Mouse (Mus musculus): ENCODE measurements around the gene Tmem40. TPM values are rescaled to one million over a fixed set of nuclear protein-coding genes. Genes with fewer than 3 reads are reported as not detected.

Tmem40 gene
- total and polyA plus RNA-seq, 3 experiments, result not detected

DNA sequence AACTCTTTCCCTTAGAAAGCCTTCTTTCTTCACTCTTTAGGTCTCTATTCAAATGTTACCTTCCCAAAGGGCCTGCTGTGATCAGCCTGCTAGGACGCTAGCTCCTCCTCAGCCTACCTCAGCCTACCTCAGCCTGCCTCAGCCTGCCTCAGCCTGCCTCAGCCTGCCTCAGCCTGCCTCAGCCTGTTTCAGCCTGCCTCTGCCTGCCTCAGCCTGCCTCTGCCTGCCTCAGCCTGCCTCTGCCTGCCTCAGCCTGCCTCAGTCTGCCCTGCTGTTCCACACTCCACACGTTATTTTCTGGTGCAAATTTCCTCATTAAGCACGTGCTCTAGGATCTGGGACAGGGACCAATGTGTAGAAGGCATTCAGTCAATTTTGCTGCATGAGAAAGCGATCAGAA lies 2.1 kb downstream of the Tmem40 start:
- Histone ChIP-seq H3K27me3 (replicated peaks) (no peaks in the 10 kb centered on the region), H3K36me3 (replicated peaks in 1 of 2; ENCODE audit: control insufficient read depth in 1 of 2, insufficient read depth in 1 of 2, low read length in 1 of 2) (no peaks in the 10 kb centered on the region), H3K4me1 (ENCODE audit: control insufficient read depth in 1 of 2, insufficient read depth in 2 of 2) (peaks cover 15 to 41% of the 10 kb centered on the region in 2 experiments), H3K4me2 (ENCODE audit: insufficient read depth, low read depth, poor library complexity, severe bottlenecking) (no peak overlapping the region), H3K27ac (ENCODE audit: insufficient read depth, low read depth) (no peak overlapping the region), H3K9ac (ENCODE audit: insufficient read depth, low read depth) (no peak overlapping the region), H3K4me3 (replicated peaks in 1 of 3; ENCODE audit: low read depth in 2 of 3, low read length in 2 of 3, poor library complexity in 1 of 3) (no peak overlapping the region), H3K9me3 (replicated peaks; ENCODE audit: low read length) (peaks cover 2% of the 10 kb centered on the region), H3K79me2 (replicated peaks; ENCODE audit: control insufficient read depth, extremely low read depth, insufficient read depth, poor library complexity, severe bottlenecking) (no peaks in the 10 kb centered on the region)
- in situ Hi-C loops (cut with MboI; ENCODE audit: low pct_ligation_motif_present, low pct_unique_long_range_greater_than_20kb, low sequenced_read_pairs), result loop anchor here (5.0 kb wide), 1 partner anchor 38 kb away; no protein-coding TSS in a partner anchor
- dilution Hi-C loops (cut with MboI; ENCODE audit: extremely low pct_ligation_motif_present, extremely low pct_unique_long_range_greater_than_20kb, low sequenced_read_pairs), result no loop called here
- no peak for DNase-seq (ENCODE audit: extremely low read depth)
- TF ChIP-seq GABPA (IDR thresholded peaks at IDR 0.05; ENCODE audit: insufficient replicate concordance, low read depth, low read length) (no peak), JUND (conservative IDR thresholded peaks at IDR 0.05; ENCODE audit: low read depth, low read length) (no peak), IRF4 (IDR thresholded peaks at IDR 0.05; ENCODE audit: low read depth, low read length) (no peak), EP300 (IDR thresholded peaks at IDR 0.05; ENCODE audit: low read length) (no peak), KAT2A (IDR thresholded peaks at IDR 0.05; ENCODE audit: insufficient replicate concordance, low read length) (no peak), SMC3 (IDR thresholded peaks at IDR 0.05; ENCODE audit: low read depth, low read length) (no peak)

DNA sequence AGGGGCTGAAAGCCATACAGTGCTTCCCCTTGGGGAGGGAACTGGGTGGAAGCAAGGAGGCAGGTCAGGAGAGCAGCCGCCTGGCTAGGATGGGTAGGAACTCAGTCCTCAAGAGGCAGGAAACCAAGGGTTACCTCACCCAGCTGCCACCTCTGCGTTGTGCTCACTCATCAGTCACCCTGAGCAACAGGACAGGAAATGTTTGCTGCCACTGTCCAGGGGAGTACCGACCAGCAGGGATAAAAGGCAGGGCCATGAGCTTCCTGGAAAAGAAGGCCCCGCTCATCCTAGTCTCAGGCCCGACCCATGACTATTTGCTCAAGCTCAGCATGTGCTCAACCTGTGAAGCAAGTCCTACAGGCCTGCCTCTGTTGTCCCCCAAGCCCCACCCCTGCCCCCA lies 2.7 kb downstream of the Tmem40 start:
- Histone ChIP-seq H3K27ac (ENCODE audit: insufficient read depth, low read depth) (no peak overlapping the region), H3K9me3 (replicated peaks; ENCODE audit: low read length) (peaks cover 2% of the 10 kb centered on the region), H3K79me2 (replicated peaks; ENCODE audit: control insufficient read depth, extremely low read depth, insufficient read depth, poor library complexity, severe bottlenecking) (no peaks in the 10 kb centered on the region), H3K9ac (ENCODE audit: insufficient read depth, low read depth) (no peak overlapping the region), H3K27me3 (replicated peaks) (no peaks in the 10 kb centered on the region), H3K36me3 (replicated peaks in 1 of 2; ENCODE audit: control insufficient read depth in 1 of 2, insufficient read depth in 1 of 2, low read length in 1 of 2) (no peaks in the 10 kb centered on the region), H3K4me2 (ENCODE audit: insufficient read depth, low read depth, poor library complexity, severe bottlenecking) (no peak overlapping the region), H3K4me3 (replicated peaks in 1 of 3; ENCODE audit: low read depth in 2 of 3, low read length in 2 of 3, poor library complexity in 1 of 3) (no peak overlapping the region), H3K4me1 (ENCODE audit: control insufficient read depth in 1 of 2, insufficient read depth in 2 of 2) (peaks cover 15 to 41% of the 10 kb centered on the region in 2 experiments)
- in situ Hi-C loops (cut with MboI; ENCODE audit: low pct_ligation_motif_present, low pct_unique_long_range_greater_than_20kb, low sequenced_read_pairs), result no loop called here
- TF ChIP-seq ETS1 (conservative IDR thresholded peaks at IDR 0.05; ENCODE audit: low read depth, low read length), result no peak
- no peak for TF ChIP-seq CHD2 (IDR thresholded peaks at IDR 0.05; ENCODE audit: low read length)
- no peak for TF ChIP-seq JUND (conservative IDR thresholded peaks at IDR 0.05; ENCODE audit: low read depth, low read length)
- no peak for TF ChIP-seq KAT2A (IDR thresholded peaks at IDR 0.05; ENCODE audit: insufficient replicate concordance, low read length)
- TF ChIP-seq NELFE (IDR thresholded peaks at IDR 0.05; ENCODE audit: low read depth, low read length), result no peak
- TF ChIP-seq BHLHE40 (IDR thresholded peaks at IDR 0.05; ENCODE audit: low read depth, low read length), result no peak
- no peak for TF ChIP-seq CTCF (conservative IDR thresholded peaks at IDR 0.05 in 1 of 2, IDR thresholded peaks at IDR 0.05 in 1 of 2; ENCODE audit: low read depth in 2 of 2, low read length in 2 of 2)
- no peak for TF ChIP-seq TCF12 (IDR thresholded peaks at IDR 0.05; ENCODE audit: low read depth, low read length)
- no peak for TF ChIP-seq PAX5 (IDR thresholded peaks at IDR 0.05; ENCODE audit: low read length)
- no peak for TF ChIP-seq RCOR1 (conservative IDR thresholded peaks at IDR 0.05; ENCODE audit: low read depth, low read length)
- no peak for TF ChIP-seq MEF2A (IDR thresholded peaks at IDR 0.05; ENCODE audit: borderline replicate concordance, low read depth, low read length)
- TF ChIP-seq POLR2AphosphoS2 (IDR thresholded peaks at IDR 0.05; ENCODE audit: low read depth, low read length), result no peak
- no peak for TF ChIP-seq JUN (IDR thresholded peaks at IDR 0.05; ENCODE audit: insufficient read depth, low read depth, low read length)
- DNase-seq (ENCODE audit: extremely low read depth), result no peak
- dilution Hi-C loops (cut with MboI; ENCODE audit: extremely low pct_ligation_motif_present, extremely low pct_unique_long_range_greater_than_20kb, low sequenced_read_pairs), result no loop called here

All from CH12.LX (cell line).